Mouse (Mus musculus) T-helper 1 cell (primary cell): ENCODE data around the gene Arhgef7.

Experiments
- in situ Hi-C: fragments of 300-600 bp; cut with MboI, MseI; formaldehyde crosslinking; loops from one replicate; pipeline ENCODE4 v1.15.1; 2025; ENCODE audit warnings: high pct_unique_total_duplicates

Arhgef7 gene

GRCm38 (mm10) chr8:11727651-11728481 lies at the start of gene Arhgef7:
TSS of gene Arhgef7 (plus strand) at chr8:11727721.
- in situ Hi-C loops = no loop called here

- in situ Hi-C loops = loop anchor here (25.0 kb wide), 1 partner anchor 422 kb away; no protein-coding TSS in a partner anchor
Observed at GRCm38 (mm10) chr8:11684558-11684957, 43.0 kb upstream of the Arhgef7 start.

GRCm38 (mm10) chr8:11687251-11687650 lies 40.3 kb upstream of the Arhgef7 start:
- in situ Hi-C loops = loop anchor here (25.0 kb wide), 1 partner anchor 425 kb away; no protein-coding TSS in a partner anchor

GRCm38 (mm10) chr8:11689945-11690344 lies 37.6 kb upstream of the Arhgef7 start:
- in situ Hi-C loops = loop anchor here (25.0 kb wide), 1 partner anchor 428 kb away; no protein-coding TSS in a partner anchor

- in situ Hi-C loops = loop anchor here (25.0 kb wide), 1 partner anchor 429 kb away; no protein-coding TSS in a partner anchor
Observed at GRCm38 (mm10) chr8:11691284-11691683, 36.2 kb upstream of the Arhgef7 start.

- in situ Hi-C loops = loop anchor here (25.0 kb wide), 1 partner anchor 429 kb away; no protein-coding TSS in a partner anchor
Observed at GRCm38 (mm10) chr8:11691761-11692160, 35.8 kb upstream of the Arhgef7 start.

GRCm38 (mm10) chr8:11692455-11692854 lies 35.1 kb upstream of the Arhgef7 start:
- in situ Hi-C loops = loop anchor here (25.0 kb wide), 1 partner anchor 430 kb away; no protein-coding TSS in a partner anchor

GRCm38 (mm10) chr8:11693972-11694371 lies 33.5 kb upstream of the Arhgef7 start:
- in situ Hi-C loops = loop anchor here (25.0 kb wide), 1 partner anchor 432 kb away; no protein-coding TSS in a partner anchor

- in situ Hi-C loops = loop anchor here (25.0 kb wide), 1 partner anchor 434 kb away; no protein-coding TSS in a partner anchor
Observed at GRCm38 (mm10) chr8:11696176-11696575, 31.3 kb upstream of the Arhgef7 start.

GRCm38 (mm10) chr8:11697467-11697866 lies 30.1 kb upstream of the Arhgef7 start:
- in situ Hi-C loops = loop anchor here (25.0 kb wide), 1 partner anchor 435 kb away; no protein-coding TSS in a partner anchor

- in situ Hi-C loops = loop anchor here (10.0 to 25.0 kb wide), 2 partner anchors 155 to 437 kb away; no protein-coding TSS in a partner anchor
Observed at GRCm38 (mm10) chr8:11699442-11700001, 28.0 kb upstream of the Arhgef7 start.

- in situ Hi-C loops = loop anchor here (10.0 kb wide), 1 partner anchor 156 kb away; no protein-coding TSS in a partner anchor
Observed at GRCm38 (mm10) chr8:11700060-11701032, 27.2 kb upstream of the Arhgef7 start.

GRCm38 (mm10) chr8:11701033-11701362 lies 26.5 kb upstream of the Arhgef7 start, which contains the start of gene 1700016D06Rik:
TSS of gene 1700016D06Rik (minus strand) at chr8:11701063.
- in situ Hi-C loops = loop anchor here (10.0 kb wide), 1 partner anchor 156 kb away; no protein-coding TSS in a partner anchor

GRCm38 (mm10) chr8:11701428-11701827 lies 26.1 kb upstream of the Arhgef7 start:
- in situ Hi-C loops = loop anchor here (10.0 kb wide), 1 partner anchor 157 kb away; no protein-coding TSS in a partner anchor

GRCm38 (mm10) chr8:11703789-11704188 lies 23.7 kb upstream of the Arhgef7 start:
- in situ Hi-C loops = loop anchor here (10.0 kb wide), 1 partner anchor 159 kb away; no protein-coding TSS in a partner anchor

GRCm38 (mm10) chr8:11704716-11705420 lies 22.7 kb upstream of the Arhgef7 start:
- in situ Hi-C loops = loop anchor here (10.0 kb wide), 1 partner anchor 160 kb away; no protein-coding TSS in a partner anchor

GRCm38 (mm10) chr8:11705818-11706217 lies 21.7 kb upstream of the Arhgef7 start:
- in situ Hi-C loops = loop anchor here (10.0 kb wide), 1 partner anchor 161 kb away; no protein-coding TSS in a partner anchor

GRCm38 (mm10) chr8:11707701-11708100 lies 19.8 kb upstream of the Arhgef7 start:
- in situ Hi-C loops = loop anchor here (10.0 kb wide), 1 partner anchor 163 kb away; no protein-coding TSS in a partner anchor

GRCm38 (mm10) chr8:11708815-11709214 lies 18.7 kb upstream of the Arhgef7 start:
- in situ Hi-C loops = loop anchor here (10.0 kb wide), 1 partner anchor 164 kb away; no protein-coding TSS in a partner anchor

- in situ Hi-C loops = loop anchor here (10.0 kb wide), 1 partner anchor 165 kb away; no protein-coding TSS in a partner anchor
Observed at GRCm38 (mm10) chr8:11709542-11709941, 18.0 kb upstream of the Arhgef7 start.
